Mouse (Mus musculus) liver, embryonic 14 days (tissue): ENCODE measurements around the gene Hoxd10. TPM values are rescaled to one million over a fixed set of nuclear protein-coding genes. Genes with fewer than 3 reads are reported as not detected.

Source experiments
- polyA plus RNA-seq: library from polyadenylated mRNA; depleted of rRNA; stranded (reverse); fragments of >200 nt; gene quantifications from 2 replicates; pipeline ENCODE4 v1.2.3, GENCODE M21; 2012; rRNA removed

Hoxd10 gene
- not detected in 2 replicates for polyA plus RNA-seq

DNA sequence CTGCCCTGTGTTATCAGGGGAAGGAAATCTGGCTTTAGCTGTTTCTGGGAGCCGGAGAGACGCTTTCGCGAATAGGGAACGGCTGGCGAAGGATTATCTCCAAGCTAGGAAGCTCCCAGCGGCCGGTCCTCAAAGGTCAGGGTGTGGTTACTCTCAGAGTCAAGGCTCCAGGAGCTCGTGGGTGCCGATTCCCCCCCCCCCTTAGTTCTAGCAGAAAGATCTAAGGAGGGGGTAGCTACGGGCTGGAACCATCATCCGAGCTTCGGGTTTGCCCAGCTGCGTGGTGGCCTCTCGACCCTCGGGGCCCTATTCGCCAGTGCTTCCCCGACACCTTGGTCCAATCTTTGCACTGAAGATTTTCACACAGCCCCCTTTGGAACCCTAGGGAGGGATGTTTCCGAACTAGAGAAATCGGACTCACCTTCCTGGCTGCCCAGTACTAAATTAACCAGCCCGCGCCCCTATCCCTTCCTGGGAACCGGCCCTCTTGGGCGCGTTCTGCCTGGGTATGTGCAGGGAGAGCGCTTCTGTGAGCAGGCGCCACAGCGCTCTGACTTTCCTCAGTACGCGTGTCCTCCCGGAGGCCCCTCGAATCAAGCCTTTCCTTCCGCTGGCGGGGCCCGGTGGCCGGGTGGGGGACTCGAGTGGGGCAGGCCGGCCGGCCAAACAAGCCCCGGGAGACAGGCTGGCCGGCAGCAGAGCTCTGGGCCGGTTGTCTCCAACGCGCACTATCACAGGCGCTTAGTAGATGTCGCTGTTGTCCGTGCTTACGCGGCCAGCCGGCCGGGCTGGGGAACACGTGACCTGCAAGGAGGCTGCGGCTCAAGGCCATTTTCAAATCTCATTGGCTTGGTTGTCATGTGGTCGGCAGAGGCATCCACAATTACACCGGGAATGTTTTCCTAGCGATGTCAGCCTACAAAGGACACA, at the start of gene Hoxd10:
Gene Hoxd10 (plus strand): TSS at position 903 of the 930 bp plus-strand sequence.

DNA sequence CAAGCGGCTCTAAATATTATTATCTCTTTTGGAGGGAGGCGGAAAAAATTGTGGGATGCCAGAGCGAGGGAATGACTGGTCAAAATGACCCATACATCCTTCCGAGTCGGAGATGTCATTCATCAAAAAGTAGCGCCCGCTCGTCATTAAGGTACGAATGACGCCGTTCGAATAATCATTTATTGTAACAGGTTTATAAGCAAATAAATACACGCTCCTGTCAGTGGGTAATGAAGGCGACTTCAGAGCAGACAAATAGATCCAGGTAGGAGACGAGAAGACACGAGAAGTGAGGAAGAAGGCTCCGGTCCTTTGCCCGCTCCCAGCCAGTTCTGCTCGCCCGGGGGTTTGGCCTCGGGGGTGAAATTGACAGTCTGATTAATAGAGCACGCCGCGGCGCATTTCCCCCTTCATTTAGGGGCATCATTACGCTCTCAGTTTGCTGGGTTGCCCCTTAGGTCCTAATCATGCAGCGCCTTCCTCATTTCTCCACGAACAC, 32.2 kb upstream of the Hoxd10 start, which contains the start of gene Evx2:
Gene Evx2 (minus strand): TSS at position 51 of the 499 bp plus-strand sequence.

DNA sequence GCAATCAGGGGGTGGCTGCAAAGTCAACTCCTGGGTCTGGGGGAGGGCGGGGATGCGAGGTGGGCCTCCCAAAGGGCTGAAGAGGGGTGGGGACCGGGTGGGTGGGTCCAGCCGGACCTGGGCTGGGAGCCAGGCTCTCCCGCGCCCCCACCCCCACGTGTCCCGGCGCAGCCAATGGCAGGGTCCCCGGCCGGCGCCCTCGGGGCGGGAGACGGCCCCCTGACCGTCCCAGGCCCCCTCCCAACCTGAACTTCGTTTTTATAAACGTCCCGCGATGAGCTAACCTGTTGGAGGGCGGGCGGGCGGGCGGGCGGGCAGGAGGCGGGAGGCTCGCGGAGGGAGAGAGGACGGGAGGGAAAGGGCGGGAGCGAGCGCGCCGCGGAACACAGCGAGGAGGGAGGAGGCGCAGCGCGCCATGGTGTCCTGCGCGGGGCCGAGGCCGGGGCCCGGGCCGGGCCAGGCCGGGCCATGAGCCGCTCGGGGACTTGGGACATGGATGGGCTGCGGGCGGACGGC, 23.8 kb upstream of the Hoxd10 start, which contains the start of gene Hoxd13:
Gene Hoxd13 (plus strand): TSS at position 469 of the 516 bp plus-strand sequence.

DNA sequence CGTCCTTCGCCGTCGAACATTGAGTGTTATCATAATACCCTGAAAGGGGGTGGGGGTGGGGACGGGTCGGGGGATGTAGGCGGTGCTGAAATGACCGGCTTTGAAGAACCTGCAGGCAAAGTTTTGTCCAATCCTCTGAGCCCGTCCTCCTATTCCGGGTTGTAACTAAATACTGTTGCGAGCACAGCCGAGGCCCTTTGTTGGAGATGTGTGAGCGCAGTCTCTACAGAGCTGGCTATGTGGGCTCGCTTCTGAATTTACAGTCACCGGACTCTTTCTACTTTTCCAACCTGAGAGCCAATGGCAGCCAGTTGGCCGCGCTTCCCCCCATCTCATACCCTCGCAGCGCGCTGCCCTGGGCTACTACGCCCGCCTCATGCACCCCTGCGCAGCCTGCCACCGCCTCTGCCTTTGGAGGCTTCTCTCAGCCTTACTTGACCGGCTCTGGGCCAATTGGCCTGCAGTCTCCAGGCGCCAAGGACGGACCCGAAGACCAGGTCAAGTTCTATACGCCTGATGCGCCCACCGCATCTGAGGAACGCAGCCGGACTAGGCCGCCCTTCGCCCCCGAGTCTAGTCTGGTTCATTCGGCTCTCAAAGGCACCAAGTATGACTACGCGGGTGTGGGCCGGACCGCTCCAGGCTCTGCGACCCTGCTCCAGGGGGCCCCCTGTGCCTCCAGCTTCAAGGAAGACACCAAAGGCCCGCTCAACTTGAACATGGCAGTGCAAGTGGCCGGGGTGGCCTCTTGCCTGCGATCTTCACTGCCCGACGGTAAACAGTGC, 16.7 kb upstream of the Hoxd10 start, which contains the start of gene Hoxd12:
Gene Hoxd12 (plus strand): TSS at position 133 of the 785 bp plus-strand sequence.

DNA sequence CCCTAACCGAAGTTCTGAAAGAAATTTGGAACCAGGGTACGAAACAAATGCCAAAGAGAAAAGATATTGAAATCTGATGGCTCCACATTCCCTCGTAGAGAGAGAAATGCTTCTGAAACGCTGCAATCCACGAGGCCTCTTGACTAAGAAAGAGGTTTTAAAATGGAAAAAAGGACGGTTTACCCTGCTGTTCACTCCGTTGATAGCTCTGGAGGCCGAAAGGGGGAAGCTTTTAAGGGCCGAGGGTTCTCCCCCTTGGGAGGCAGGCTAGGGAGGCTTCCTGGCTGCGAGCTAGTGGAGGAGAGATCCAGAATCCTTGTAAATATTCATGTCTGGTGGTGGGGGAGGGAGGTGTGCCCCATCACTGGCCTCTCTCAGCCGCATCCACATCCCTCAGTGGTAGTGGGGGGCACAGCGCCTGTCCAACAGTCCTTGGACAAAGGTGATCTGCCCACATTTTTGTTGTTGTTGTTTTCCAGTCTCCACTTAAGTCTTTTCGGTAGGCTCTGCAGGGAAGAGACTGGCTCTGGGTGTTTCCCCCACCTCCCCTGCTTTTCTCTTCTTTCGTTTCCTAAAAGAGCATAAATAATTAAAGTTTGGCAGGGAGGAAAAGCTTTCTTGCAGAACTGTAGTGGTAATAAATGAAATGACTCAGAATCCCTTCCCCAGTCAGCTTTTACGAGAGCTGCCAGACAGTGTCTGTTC, 12.7 kb upstream of the Hoxd10 start, which contains the start of gene Hoxd11:
Gene Hoxd11 (plus strand): TSS at position 667 of the 705 bp plus-strand sequence.

DNA sequence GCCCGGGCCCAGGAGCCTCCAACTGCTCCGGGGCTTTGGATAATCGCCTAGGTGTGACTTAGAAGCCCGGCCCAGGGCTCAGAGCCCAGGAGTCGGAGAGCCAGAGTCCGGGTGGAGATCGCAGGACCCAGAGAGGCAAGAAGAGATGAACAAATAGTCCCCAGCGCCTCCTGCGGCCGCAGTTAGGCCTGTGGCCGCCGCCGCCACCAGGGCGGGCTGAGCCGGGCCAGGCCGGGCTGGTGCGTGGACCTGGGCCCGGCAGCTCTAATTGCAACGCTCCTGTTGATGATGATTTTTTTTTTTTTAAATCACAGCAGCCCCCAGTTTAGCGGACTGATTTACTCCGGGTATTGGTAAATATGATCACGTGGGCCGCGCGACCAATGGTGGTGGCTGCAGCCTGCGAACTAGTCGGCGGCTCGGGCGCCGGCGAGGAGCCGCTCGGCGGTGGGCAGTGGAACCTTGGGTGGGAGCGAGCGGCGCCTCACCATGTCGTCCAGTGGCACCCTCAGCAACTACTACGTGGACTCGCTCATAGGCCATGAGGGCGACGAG, 5.9 kb downstream of the Hoxd10 start, which contains the start of gene Hoxd9:
Gene Hoxd9 (plus strand): TSS at position 161 of the 555 bp plus-strand sequence.

DNA sequence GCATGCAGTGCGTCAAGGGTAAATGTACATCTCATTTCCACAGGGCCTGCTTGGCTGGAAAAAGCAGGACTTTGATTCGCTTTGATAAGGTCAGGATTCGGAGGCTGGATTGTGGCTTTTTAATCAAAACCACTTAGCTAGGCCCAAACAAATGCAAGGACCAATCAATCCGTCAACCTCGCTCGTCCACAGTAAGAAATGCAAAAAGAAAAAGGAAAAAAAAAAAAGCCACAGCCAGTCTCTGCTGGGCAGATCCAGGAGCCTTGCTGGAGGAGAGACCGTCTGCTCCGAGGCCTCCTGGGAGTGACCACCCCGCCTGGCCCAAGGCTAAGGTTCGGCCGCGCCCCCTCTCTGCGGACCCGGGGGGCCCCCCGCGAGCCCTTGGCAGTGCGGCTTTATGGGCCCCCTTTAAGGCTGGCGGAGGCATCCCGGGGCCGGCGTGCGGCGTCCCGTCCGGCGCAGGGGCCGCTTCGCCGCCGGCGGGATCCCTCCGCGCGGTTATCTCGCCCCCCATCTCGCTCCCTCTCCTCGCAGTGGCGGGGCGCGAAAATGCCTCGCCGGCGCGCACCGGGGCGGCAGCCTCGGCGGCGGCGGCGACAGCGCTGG, 12.8 kb downstream of the Hoxd10 start, which contains the start of gene Hoxd8:
Gene Hoxd8 (plus strand): TSS at position 223 of the 606 bp plus-strand sequence.

DNA sequence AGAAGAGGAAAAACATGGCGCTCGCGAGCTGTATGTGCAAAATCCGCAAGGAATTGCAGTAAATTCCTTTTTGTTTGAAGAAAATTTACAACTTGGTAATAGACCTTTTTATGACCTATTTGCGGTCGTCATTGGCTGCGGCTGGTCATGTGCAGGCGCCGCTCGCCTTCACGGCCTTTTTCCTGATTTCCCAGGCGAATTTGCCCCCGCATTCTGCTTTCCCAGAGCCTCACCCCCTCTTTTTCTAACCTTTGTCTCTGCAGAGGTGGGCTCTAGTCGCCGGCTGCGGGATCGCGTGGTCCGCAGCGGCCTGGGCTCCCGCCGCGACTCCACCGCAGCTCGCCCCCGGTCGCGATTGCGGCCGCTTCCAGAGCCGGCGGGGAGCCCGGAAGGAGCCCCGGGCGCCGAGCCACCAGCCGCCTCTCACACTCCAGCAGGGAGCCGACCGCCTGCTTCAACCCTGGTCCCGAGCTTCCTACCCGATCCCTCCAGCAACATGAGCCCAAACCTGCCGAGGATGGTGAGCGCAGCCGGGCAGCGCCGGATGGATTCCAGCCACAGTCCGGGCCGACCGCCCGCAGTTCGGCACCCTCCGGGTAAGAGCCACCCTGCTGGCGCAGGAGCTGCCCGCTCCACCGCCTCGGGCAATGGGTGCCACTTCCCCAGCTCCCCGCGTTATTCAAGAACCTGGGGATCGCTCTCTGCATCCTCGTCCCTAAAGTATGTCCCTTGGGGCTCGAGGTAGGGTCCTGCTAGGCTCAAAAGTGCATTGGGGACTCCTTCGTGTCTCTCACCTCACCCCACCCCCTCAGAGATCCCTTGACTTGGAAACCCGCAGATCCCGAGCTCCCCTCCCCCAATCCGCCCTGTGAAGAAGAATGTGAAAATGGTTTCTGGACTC, 20.2 kb downstream of the Hoxd10 start, which contains the start of the genes Hoxd3 and Hoxd4:
Gene Hoxd3 (plus strand): TSS at position 207 of the 901 bp plus-strand sequence.
Gene Hoxd4 (plus strand): TSS at position 209 of the 901 bp plus-strand sequence.

DNA sequence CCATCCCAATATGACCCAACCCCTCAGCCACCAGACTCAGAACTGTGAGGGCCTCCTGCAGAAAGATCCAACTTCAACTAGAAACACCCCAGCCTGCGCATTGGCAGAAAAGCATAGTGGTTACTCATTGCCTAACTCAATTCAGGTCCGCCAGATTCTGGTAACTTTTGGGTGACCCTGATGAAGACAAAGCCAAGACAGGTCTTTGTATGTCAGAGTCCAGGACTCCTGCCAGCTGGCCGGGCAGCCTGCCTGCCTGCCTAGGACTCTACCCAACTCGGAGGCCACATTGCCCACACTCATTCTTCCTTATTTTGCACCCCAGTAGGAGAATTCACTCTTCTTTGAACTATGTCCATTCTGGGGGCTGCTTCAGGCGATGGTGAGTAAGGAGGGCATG, 34.8 kb downstream of the Hoxd10 start, which contains the start of gene Gm28230:
Gene Gm28230 (plus strand): TSS at position 178 of the 400 bp plus-strand sequence.

Other genes starting within 250 kb of the Hoxd10 start
- 7.9 and 9.6 TPM in 2 replicates for gene Lnpk, start 112.5 kb upstream of the Hoxd10 start, polyA plus RNA-seq
- not detected in 2 replicates for gene Evx2, start 32.4 kb upstream of the Hoxd10 start, polyA plus RNA-seq
- gene Hoxd13, start 23.6 kb upstream of the Hoxd10 start, polyA plus RNA-seq, result not detected in 2 replicates
- not detected in 2 replicates for gene Hoxd12, start 16.9 kb upstream of the Hoxd10 start, polyA plus RNA-seq
- gene Hoxd11, start 12.4 kb upstream of the Hoxd10 start, polyA plus RNA-seq, result not detected in 2 replicates
- not detected in 2 replicates for gene Hoxd9, start 5.8 kb downstream of the Hoxd10 start, polyA plus RNA-seq
- gene Hoxd8, start 12.7 kb downstream of the Hoxd10 start, polyA plus RNA-seq, result 0.05 and 0.12 TPM in 2 replicates
- 0.02 TPM in 1 of 2 replicates, not detected in the other for gene Hoxd3, start 20.0 kb downstream of the Hoxd10 start, polyA plus RNA-seq
- gene Hoxd4, start 20.0 kb downstream of the Hoxd10 start, polyA plus RNA-seq, result 0.02 and 0.12 TPM in 2 replicates
- 0.01 and 0.07 TPM in 2 replicates for gene Gm28230, start 34.8 kb downstream of the Hoxd10 start, polyA plus RNA-seq
- gene Hoxd1, start 71.1 kb downstream of the Hoxd10 start, polyA plus RNA-seq, result 0.01 TPM in 1 of 2 replicates, not detected in the other
- gene Mtx2, start 133.9 kb downstream of the Hoxd10 start, polyA plus RNA-seq, result 24.6 and 27.3 TPM in 2 replicates